Mouse (Mus musculus): ENCODE data around the gene Pir.

The Pir gene

DNA sequence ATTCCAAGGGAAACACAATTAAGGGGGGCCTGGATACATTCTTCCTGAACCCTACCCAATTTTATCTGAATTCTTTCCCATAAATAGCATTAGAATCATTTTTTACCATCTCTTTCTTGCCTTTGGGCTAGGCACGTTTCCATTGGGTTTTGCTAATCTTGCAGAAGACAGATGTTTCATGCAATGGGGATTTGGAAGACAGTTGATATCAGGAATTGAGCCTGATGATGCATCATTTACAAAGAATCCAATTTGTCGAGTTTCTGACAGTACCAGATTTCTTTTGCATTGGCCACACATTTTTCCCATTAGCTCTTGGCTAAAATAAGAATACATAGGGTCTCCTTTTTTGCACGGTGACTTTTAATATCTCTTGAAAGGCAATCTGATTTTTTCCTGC is 61.6 kb downstream of the Pir start:
- DNase-seq (ENCODE audit: extremely low read depth, low read depth, low spot score): no peak

DNA sequence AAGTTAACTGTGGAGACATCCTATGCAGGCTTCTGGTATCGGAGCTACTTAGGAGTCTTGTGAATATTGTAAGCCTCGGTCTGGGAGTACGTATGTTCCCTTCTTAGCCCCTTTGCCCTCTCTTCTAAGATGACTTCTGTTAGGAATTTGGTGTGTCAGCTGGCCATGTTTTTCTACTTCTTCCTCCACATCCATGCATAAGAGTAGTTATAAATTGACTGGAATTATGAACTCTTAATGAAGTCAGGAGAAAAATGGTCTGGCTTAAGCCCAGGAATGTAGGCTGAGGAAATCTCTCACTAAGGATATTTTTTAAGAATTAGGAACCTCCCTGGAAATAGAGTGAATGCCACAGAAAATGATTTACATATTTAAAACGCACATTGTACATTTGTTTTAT is 69.4 kb downstream of the Pir start:
- DNase-seq (ENCODE audit: extremely low read depth, low read depth, low spot score): no peak

DNA sequence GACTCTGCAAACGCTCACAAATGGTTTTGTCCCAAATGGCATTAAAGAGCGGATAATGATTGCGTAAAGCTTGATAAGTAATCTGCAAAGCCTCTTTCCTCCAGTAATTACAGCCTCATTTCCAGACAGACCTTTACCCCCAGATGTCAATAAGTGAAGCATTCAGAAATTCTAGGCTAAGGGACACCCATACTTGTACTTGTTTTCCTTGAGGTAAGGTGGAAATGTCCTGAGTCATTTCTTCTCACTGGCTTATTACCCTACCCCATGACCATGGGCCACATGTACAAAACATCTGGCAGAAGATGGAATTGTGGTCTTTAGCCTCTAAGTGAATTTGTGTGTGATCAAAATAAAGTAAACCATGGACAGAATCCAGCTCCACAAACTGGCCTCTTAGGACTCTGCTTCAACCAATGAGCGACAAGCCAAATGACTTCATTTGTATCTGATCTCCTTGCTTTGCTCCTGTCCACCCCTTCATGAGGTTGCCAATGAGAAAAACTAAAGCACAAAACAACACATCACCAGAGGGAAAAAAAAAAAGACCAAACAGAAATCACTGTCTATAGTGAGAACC is 76.3 kb downstream of the Pir start:
- DNase-seq (ENCODE audit: extremely low read depth, low read depth, low spot score): no peak

DNA sequence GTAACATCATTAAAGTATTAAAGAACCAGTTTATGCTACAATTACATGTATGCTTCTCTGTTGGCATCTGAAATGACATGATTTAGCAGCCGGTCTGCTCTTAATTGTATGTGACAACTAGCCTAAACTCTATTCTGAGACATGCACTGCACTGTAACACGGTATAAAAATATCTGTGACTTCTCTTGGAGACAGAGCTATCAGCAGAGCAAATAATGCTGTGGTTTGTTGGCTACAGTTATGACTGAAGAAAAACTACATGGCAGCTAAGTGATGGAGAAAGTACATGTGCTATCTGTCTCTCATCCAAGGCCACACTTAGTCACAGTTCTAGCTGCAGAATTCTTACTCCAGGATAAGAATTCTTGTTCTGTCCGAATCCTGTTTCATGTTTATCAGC is 79.8 kb downstream of the Pir start:
- no peak for DNase-seq (ENCODE audit: extremely low read depth, low read depth, low spot score)

DNA sequence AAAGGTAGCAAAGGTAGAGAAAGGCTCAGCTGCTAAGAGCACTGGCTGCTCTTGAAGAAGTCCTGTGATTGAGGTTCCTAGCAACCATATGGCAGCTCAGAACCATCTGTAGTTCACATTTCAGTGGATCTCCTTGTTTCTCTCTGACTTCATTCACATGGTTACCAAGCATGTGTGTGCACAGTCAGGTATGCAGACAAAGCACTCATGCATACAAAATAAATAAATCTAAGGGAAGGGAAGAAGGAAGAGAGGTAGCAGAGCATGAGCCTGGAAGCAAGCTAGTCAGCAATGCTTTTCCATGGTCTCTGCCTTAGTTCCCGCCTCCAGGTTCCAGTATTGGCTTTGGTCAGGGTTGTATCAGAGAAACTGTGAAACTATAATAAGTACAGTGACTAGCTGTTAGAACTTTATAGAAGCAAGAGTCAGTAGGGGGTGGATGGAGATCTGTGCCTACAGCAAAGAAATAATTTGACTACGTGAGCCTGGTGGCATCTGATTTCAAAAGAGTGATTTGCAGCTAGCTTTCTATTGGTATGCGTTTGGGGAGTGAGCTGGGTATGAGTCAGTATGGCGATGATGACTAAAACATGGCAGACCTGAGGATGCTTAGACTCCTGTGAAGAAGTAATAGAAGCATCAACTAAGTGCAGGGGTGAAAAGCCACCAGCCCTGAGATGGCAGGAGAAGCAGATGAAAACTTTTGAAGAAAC is 96.1 kb downstream of the Pir start:
- no peak for DNase-seq (ENCODE audit: extremely low read depth, low read depth, low spot score)

DNA sequence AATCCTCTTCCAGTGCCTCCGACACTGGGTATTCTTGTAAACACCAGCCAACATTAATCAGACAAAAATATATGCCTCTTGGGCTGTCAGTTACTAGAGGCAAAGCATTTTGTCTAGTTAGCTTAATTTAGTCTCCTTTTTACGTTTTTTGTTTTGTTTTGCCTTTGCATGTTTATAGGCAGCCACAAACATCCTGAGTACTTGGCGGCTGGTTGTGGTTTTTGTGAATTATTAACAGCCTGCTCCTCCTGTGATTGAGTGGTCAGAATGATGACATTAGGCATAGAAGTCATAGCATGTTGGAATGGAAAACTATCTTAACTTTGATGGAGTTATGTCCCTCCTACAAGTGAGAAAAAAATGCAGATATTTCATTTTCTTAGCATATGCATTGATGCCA is 101.4 kb downstream of the Pir start:
- DNase-seq (ENCODE audit: extremely low read depth, low read depth, low spot score): no peak

DNA sequence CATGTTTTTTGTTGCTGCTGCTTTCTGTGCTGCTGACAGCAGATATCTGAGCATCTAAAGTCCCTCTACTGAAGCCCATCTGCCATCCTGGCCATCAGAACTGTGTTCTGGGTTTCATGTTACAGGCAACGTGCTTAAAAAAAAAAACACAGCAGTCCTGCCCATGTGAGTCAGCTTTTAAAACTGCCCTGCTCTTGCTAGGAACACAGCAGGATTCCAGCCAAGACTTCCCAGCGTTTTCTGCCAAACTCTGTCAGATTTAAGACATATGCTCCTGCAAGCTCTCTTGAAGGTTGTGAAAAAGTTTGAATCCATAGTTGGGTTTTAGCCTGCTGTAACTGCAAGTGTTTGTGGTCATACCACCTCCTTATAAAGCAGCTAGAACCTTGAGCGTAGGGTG is 103.9 kb downstream of the Pir start, which contains the start of gene Vegfd:
Vegfd (plus strand) TSS at position 298 of the 400 bp plus-strand sequence.
- DNase-seq (ENCODE audit: extremely low read depth, low read depth, low spot score): no peak

DNA sequence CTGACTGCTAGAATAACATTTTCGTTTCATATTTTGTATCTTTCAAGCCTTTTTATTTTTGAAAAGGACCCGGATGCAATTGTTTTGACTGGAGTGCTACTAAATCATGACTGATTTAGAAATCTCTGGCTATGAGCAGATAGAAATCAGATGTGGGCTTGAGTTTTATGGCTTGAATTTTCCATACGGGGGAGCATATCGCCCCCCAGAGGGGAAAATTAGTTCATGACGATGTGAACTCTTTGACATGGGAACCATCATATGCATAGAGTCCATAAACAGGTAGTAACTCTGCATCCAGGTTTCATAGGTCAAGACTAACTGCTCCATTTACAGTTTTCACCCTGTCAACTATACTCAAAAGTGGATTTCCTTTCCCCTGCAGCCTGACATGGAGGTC is 105.4 kb downstream of the Pir start:
- DNase-seq (ENCODE audit: extremely low read depth, low read depth, low spot score): no peak

DNA sequence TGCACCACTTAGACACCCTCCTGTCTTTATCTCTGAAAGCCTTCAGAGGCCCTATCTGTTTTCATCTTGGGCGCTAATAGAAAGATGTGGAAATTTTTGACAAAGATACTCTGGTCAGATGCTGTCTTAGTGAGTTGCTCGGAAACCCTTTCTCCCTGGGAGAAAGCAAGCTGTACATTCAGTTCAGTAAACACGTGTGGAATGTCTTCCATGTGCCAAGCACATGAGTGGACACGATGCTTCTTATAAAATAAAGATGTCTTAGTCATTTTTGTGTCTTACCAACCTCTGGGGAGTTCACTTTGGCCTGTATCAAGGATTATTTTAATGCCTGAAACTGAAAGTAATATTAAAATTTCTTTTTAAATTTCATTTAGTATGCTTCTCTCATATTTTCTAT is 110.5 kb downstream of the Pir start:
- DNase-seq (ENCODE audit: extremely low read depth, low read depth, low spot score): no peak

DNA sequence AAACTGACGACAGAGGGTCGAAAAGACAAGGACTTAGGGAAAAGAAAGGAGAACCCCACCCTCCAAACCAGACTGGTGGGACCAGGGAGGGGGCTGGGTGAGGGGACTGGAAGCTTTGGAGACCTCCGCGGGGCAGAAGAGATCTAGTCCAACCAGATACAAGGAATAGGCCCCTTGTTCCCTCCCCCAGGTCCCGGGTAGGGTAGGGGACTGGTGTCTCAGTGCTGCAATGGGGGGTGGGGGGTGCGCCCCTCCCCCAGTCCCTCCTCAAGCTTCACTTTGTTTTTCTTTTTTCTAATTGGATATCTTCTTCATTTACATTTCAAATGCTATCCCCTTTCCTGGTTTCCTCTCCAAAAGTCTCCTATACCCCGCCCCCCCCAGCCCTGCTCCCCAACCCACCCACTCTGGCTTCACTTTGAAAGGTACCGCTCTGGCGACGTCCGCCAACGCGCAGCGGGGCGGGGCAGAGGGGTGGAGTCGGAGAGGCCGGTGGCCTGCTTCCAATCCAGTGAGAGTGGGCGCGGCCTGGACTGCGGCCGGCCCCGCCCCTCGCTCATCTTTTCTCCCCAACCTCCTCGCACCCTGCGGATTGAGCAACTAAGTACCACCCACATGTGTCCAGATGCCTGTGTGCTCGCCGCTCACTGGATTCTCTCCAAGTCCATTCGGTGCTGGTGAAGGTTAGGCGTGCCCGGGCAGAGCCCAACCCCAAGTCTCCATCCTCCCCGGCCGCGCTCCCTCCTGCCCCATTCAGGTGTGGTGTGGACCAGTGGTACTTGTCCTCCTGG is 112.6 kb downstream of the Pir start:
- DNase-seq (ENCODE audit: extremely low read depth, low read depth, low spot score): peak; percentile 45

DNA sequence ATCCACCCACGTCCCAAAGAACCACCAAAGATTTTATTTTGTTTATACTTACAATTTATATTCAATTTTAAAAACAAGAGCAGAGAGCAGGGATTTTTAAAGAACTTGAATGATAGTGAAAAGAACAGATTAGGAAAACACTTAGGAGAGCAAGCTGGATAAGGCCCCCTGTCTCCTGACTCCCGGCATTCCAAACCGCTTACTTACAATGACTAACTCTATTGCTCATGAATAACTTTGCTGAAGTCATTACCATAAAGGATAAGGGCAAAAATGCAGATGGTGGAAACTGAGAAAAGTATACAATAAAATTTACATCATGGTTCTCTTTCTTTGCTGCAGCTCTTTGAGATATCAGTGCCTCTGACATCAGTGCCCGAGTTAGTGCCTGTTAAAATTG is 124.9 kb downstream of the Pir start:
- no peak for DNase-seq (ENCODE audit: extremely low read depth, low read depth, low spot score)

DNA sequence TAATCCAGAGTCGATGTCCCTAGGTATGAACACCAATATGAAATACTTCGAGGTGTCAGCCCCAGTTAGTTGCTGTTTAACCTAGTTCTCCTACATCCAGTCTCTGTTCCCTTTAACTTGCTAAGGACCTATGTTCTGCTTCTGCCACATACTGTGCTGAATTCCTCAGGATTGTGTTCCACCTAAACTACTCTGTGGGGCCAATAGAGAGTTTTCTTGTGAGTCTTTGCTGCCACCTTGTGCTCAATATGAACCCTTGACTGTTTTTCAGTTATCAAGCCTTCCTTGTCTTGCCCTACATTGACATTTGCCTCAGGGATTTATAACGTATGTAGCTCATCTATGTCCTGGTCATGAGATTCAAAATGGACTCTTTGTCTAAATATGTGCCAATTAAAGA is 129.3 kb downstream of the Pir start:
- DNase-seq (ENCODE audit: extremely low read depth, low read depth, low spot score): no peak

DNA sequence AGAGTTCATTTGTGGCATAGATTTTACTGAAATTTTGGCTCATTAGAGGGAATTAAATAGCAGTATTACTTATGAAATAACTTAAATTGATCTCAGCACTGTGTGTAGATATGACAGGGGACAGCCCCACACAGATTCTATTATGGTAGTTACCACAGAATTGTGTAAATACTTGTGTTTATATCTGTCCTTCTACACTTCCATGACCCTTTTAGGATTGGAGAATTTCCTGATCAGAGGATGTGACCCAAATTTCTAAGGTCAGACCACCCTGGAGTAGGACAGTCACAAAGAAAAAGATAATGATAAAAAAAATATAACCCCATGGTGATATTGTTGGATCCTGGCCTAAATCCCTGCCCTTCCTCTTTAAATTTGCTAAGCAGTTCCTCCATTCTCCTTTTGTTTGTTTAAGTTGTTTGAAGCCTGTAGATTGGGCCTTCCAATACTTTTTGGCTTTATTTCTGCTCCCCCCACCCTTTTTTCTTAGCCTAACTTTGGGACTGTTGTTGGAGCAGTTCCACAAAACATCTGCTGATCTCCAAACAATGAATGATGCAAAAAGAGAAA is 136.0 kb downstream of the Pir start:
- DNase-seq (ENCODE audit: extremely low read depth, low read depth, low spot score): no peak

DNA sequence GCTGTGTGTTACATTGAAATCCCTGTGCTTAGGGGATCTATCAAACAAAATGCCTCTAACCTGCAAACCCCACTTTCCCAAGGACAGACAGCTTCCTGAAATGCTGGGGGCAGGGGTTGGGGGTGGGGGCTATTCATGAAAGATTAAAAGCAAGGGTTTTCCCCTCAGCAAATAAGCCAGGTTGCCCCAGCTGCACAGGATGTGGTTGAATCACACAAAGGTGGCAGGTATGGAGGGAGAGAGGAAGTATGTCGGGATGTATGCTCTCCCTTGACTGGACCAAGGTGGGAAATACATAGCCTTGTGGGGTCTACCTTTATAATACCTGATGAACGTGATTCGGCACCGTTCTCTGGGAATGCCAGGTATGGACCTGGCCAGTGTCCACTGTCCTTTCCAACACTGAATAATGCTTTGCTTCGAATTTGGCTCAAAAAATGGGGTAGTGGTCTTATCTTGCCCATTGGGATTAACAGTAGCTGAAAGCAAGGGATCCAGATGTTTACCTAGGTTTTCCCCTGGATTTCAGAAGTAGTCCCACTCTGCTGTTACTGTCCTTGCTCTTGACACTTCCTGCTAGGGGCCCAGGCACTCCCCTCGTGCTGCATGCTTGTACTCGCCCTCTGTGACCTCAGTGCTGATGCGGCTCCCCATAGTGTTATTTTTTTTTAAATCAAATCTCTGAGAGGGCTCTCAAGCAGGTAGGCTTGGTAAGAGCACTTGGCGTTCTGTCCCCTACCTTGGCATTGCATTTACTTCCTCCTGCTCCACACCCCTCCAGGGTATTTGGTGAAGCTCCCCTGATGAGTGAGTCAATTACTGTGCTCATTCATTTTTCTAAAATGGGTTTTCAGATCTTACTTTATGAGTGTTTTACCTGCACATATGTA is 137.2 kb downstream of the Pir start:
- no peak for DNase-seq (ENCODE audit: extremely low read depth, low read depth, low spot score)

DNA sequence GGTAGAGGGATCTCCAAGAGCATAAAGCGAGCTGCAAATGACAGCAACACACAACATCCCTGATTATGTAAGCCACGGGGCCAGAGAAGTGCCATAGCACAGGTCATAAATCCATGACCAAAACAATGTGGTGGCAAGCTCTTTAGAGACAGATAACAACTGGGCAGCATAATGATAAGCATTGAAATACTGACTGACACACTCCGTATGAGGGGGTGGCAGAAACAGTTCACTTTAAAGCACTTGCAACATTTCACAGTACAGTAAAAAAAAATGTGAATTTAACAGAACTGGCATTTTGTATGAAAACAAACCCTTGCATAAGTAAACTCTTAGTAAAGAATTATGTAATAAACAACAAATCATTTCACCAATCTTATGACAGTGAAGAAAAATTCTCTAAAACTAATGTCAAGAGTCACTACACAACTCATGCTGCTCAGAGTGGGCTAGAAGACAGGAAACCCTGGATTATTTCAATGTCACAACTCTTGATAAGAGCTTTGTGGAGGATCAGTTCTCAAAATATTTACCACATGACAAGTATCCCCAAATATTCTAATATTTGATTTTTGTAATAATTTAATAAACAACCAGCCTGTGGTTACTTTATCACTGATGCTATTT is 139.2 kb downstream of the Pir start:
- DNase-seq (ENCODE audit: extremely low read depth, low read depth, low spot score): no peak

DNA sequence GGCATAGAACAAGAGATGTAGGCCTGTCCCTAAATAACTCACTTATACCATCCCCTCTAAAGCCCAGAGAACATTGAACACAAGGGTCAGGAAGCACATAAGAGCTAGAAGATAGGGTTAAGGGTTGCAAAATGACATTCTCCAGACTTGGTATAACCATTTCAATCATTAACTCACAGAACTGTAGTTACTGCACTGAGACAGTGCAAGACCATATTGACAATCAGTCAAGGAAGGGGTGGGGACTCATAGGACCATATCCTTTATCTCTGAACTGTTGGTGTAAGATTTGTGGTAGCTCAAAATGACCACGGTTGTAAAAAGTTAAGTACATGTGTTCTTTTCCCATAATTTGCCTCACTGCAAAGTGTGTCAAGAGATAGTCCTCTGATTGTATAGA is 141.4 kb downstream of the Pir start:
- no peak for DNase-seq (ENCODE audit: extremely low read depth, low read depth, low spot score)

DNA sequence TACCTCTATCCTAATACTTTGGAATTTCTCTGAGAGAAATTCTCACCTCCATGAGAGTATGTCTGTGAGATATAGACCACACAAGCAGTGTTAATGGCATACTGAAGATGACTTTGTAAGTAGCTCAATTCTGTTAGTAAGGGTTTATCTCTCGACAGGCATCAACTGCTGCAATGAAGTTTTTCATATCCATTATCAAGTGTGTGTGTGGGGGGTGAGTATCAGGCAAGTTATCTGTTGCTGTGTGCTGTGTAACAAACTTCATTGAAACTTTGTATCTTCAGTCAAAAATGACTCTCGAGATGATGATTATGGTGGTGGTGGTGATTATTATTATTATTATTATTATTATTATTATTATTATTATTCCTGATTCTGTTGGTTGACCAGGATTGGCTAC is 147.6 kb downstream of the Pir start:
- DNase-seq (ENCODE audit: extremely low read depth, low read depth, low spot score): no peak

DNA sequence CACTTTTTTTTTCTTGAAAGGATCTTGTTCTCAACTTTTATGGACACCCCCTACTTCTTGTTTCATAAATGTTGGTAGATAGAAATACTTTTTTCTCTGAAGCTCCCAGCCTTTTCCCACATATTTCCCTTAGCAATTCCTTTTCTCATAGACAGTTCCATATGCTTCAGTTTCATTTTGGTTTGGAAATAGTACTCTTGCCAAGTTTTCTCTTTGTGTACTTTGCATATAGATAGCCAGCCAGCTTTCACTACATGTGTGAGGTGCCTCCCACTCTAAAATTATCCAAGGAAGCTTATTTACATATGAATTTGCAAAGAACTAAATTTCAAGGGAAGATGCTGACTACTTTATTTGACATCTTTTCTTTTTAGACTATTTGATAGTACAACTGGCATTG is 148.8 kb downstream of the Pir start:
- no peak for DNase-seq (ENCODE audit: extremely low read depth, low read depth, low spot score)

DNA sequence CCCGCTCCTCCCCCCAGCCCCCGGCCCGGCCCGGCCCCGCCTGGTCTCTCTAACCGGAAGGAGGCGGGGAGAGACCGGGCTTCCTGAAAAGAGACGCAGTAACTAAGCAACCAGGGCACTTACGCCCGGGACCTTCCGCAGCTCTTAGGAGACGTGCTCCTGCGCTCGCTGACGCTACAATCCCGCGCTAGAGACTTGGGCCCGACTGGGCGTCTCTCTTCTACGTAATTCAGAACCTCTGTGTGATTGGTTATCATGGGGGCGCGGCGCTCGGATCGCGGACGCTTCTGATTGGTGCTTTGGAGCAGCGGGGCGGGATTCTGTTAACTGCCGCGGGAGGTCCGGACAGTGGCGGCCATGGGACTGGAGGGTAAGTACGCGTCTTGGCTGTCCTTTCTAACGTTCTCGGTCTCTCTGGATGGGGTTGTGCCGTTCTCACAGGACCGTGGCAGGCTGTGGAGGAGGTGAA is 150.3 kb downstream of the Pir start, which contains the start of gene Piga:
Piga (plus strand) TSS at position 317 of the 469 bp plus-strand sequence.
- peak; percentile 65 for DNase-seq (ENCODE audit: extremely low read depth, low read depth, low spot score)

DNA sequence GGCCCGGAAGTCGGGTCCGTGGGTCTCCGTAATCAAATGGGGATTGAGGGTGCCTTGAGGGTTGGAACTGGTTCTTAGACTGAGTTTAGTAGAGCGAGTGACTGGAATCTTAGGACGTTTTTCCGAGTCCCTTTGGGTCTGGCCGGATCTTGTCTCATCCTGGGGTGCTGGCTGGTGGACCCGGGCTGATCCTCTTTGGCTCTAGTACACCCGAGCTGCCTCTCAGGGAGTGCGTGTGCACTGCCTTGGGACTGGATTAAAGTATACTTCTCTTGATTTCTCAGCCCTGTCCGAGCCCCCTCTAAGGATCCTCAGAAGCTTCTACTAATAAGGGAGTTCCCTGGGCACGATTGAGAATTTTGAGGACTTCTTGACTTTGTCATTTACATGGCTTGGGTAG is 150.8 kb downstream of the Pir start:
- no peak for DNase-seq (ENCODE audit: extremely low read depth, low read depth, low spot score)

Data from fat pad, adult 2 months (tissue).